In genomic region chr12:75789451-75789850, GRCm38 (mm10) we compare ENCODE assay signal across 10 mouse cellular contexts. TPM values are rescaled to one million over a fixed set of nuclear protein-coding genes. Genes with fewer than 3 reads are reported as not detected.
DNase-seq lines count a peak whose midpoint lies in the region; ATAC-seq and TF ChIP-seq lines count a peak whose summit lies in the region.
"Had no signal": no experiment of that assay in that cellular context is flagged by ENCODE, and none has a peak within 500 bp of the region (broad histone marks: within the 10 kb centered on the region; RNA-seq: fewer than 3 reads in every experiment).

No protein-coding gene starts in this region.

- intact Hi-C loops in left cerebral cortex, adult 2 months (cut with DNase I), result loop anchor here (2.0 to 10.0 kb wide), 6 partner anchors 103 to 805 kb away; no protein-coding TSS in a partner anchor
- intact Hi-C loops in gastrocnemius, postnatal 36 days (cut with DNase I), result loop anchor here (5.0 to 10.0 kb wide), 2 partner anchors 398 to 545 kb away; no protein-coding TSS in a partner anchor

- DNase-seq in 416B (ENCODE audit: low read depth), result peak; percentile 29
- peak; percentile 65 for DNase-seq in cerebellum, adult 11 months
- DNase-seq in frontal cortex, postnatal 14 days (ENCODE audit: low spot score in 2 of 2), result peak; percentile 28 to 39
- DNase-seq in left cerebral cortex, adult 2 months (ENCODE audit: extremely low spot score in 1 of 2, low spot score in 2 of 2), result peak; percentile 37 to 54
- no peak for DNase-seq in gastrocnemius, postnatal 36 days
- no peak for DNase-seq in B cell, adult 2 months
- no peak for DNase-seq in heart, adult 11 months

- H3K4me2 ChIP-seq in heart, embryonic 12.5 days, result no peak overlapping the region
- H3K4me2 ChIP-seq: kidney, embryonic 15.5 days had no signal

- H3K4me3 ChIP-seq in left cerebral cortex, adult 2 months, result no peak overlapping the region
- H3K4me3 ChIP-seq in heart, embryonic 12.5 days, result no peak overlapping the region
- H3K4me3 ChIP-seq: kidney, embryonic 15.5 days had no signal

- 60% methylated on average over 4 of the region's 4 CpGs for WGBS in heart, embryonic 12.5 days

- ATAC-seq in heart, embryonic 12.5 days (ENCODE audit: insufficient number of reproducible peaks, low FRiP score), result no peak

- peak overlapping the region; percentile 47; the same call in 1 of the 2 replicates for H3K27ac ChIP-seq in left cerebral cortex, adult 2 months
- no peak overlapping the region for H3K27ac ChIP-seq in heart, embryonic 12.5 days (ENCODE audit: poor library complexity, severe bottlenecking)
- H3K27ac ChIP-seq: kidney, embryonic 15.5 days; liver, embryonic 14.5 days had no signal

- no peaks in the 10 kb centered on the region for H3K36me3 ChIP-seq in heart, embryonic 12.5 days
- H3K36me3 ChIP-seq: kidney, embryonic 15.5 days had no signal

- no peak overlapping the region for H3K9ac ChIP-seq in heart, embryonic 12.5 days
- H3K9ac ChIP-seq: kidney, embryonic 15.5 days; liver, embryonic 14.5 days had no signal

- H3K27me3 ChIP-seq in heart, embryonic 12.5 days (replicated peaks), result no peaks in the 10 kb centered on the region
- H3K27me3 ChIP-seq: kidney, embryonic 15.5 days had no signal

- H3K9me3 ChIP-seq in heart, embryonic 12.5 days (replicated peaks), result no peaks in the 10 kb centered on the region
- H3K9me3 ChIP-seq: kidney, embryonic 15.5 days had no signal

- no peaks in the 10 kb centered on the region for H3K4me1 ChIP-seq in heart, embryonic 12.5 days (replicated peaks)

- TF ChIP-seq CTCF in left cerebral cortex, adult 2 months (IDR thresholded peaks at IDR 0.05), result no peak

RNA-seq across cellular contexts. Expression of gene Syne2, which starts 28.5 kb away (rescaled TPM):
- 10 to 100 TPM; 20.5 to 22.5 TPM for total RNA-seq in left cerebral cortex, adult 2 months (2021)
- 63.7 and 65.4 TPM in 2 replicates for polyA plus RNA-seq in heart, embryonic 12.5 days (2016; fragmentation: Nextera tagmentation; extraction: Ambion mirVana)
- 10 to 100 TPM; 14.3 to 15.5 TPM for total RNA-seq in gastrocnemius, postnatal 36 days (2021)

RNA-seq across cellular contexts. Expression of gene Sgpp1, which starts 53.9 kb away (rescaled TPM):
- total RNA-seq in left cerebral cortex, adult 2 months (2021), result 10 to 100 TPM; 27.5 to 29.4 TPM
- 24.0 and 25.4 TPM in 2 replicates for polyA plus RNA-seq in heart, embryonic 12.5 days (2016; fragmentation: Nextera tagmentation; extraction: Ambion mirVana)
- total RNA-seq in gastrocnemius, postnatal 36 days (2021), result 10 to 100 TPM; 11.4 to 12.0 TPM

Comparison
In these comparisons a context has a peak if more than half of its experiments do, and no peak if none do; other contexts are left out.
1. DNase-seq: peak in 416B (single experiment), cerebellum, adult 11 months (single experiment), frontal cortex, postnatal 14 days (2 of 2) and left cerebral cortex, adult 2 months (2 of 2); none in gastrocnemius, postnatal 36 days (0 of 2), B cell, adult 2 months (0 of 2) and heart, adult 11 months (single experiment).